Comparison of ENCODE assay signal across 9 mouse cellular contexts in the genomic region with DNA sequence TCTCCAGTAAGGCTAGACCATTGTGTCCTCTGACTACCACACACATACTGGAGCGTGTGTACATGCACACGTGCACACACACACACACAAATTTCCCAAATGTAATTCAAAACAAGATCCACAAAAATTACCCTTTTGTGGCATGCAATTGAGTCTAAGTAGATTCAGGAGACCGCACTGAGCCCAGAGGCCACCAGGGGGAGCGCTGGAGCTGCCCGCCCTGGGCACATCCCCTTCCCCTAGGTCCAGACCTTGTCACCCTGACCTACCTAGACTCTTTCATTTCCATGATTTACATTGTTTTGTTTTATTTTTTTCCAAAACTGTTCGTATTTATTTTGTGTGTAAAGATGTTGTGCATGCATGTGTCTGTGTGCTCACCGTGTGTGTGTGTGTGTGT. TPM values are rescaled to one million over a fixed set of nuclear protein-coding genes. Genes with fewer than 3 reads are reported as not detected.
DNase-seq lines count a peak whose midpoint lies in the region; ATAC-seq and TF ChIP-seq lines count a peak whose summit lies in the region.
"Had no signal": no experiment of that assay in that cellular context is flagged by ENCODE, and none has a peak within 500 bp of the region (broad histone marks: within the 10 kb centered on the region; RNA-seq: fewer than 3 reads in every experiment).

No protein-coding gene starts in this region.

- H3K27ac ChIP-seq in CH12.LX (ENCODE audit: insufficient read depth, low read depth), result no peak overlapping the region
- no peak overlapping the region for H3K27ac ChIP-seq in embryonic facial prominence, embryonic 11.5 days (replicated peaks; ENCODE audit: low read depth, low read length)
- H3K27ac ChIP-seq in liver, embryonic 14.5 days, result no peak overlapping the region

- H3K4me3 ChIP-seq in CH12.LX (replicated peaks in 1 of 3; ENCODE audit: low read depth in 2 of 3, low read length in 2 of 3, poor library complexity in 1 of 3), result no peak overlapping the region
- no peak overlapping the region for H3K4me3 ChIP-seq in embryonic facial prominence, embryonic 11.5 days (ENCODE audit: low read depth, low read length)
- H3K4me3 ChIP-seq in liver, embryonic 14.5 days (ENCODE audit: insufficient read depth in 1 of 2, low read depth in 2 of 2, low read length in 2 of 2), result no peak overlapping the region
- H3K4me3 ChIP-seq: erythroblast, embryonic 14.5 days had no signal

- peaks cover 2% of the 10 kb centered on the region for H3K9me3 ChIP-seq in CH12.LX (replicated peaks; ENCODE audit: low read length)
- H3K9me3 ChIP-seq in embryonic facial prominence, embryonic 11.5 days (replicated peaks; ENCODE audit: control insufficient read depth, low read length), result no peaks in the 10 kb centered on the region
- H3K9me3 ChIP-seq in liver, embryonic 14.5 days (ENCODE audit: control insufficient read depth, low read length), result no peaks in the 10 kb centered on the region

- WGBS in embryonic facial prominence, embryonic 11.5 days, result 10% methylated on average over 7 of the region's 7 CpGs
- 5% methylated on average over 7 of the region's 7 CpGs for WGBS in liver, embryonic 14.5 days (ENCODE audit: insufficient replicate concordance)

- TF ChIP-seq CTCF in CH12.LX (conservative IDR thresholded peaks at IDR 0.05 in 1 of 2, IDR thresholded peaks at IDR 0.05 in 1 of 2; ENCODE audit: low read depth in 2 of 2, low read length in 2 of 2), result peak; percentile 80 to 90
- TF ChIP-seq CTCF in liver, embryonic 14.5 days (IDR thresholded peaks at IDR 0.05; ENCODE audit: low read depth), result peak; percentile 91

- no peak overlapping the region for H3K4me2 ChIP-seq in CH12.LX (ENCODE audit: insufficient read depth, low read depth, poor library complexity, severe bottlenecking)
- H3K4me2 ChIP-seq in embryonic facial prominence, embryonic 11.5 days (ENCODE audit: low read depth, low read length), result no peak overlapping the region
- H3K4me2 ChIP-seq in liver, embryonic 14.5 days (ENCODE audit: low read depth), result no peak overlapping the region

- no peaks in the 10 kb centered on the region for H3K36me3 ChIP-seq in CH12.LX (replicated peaks in 1 of 2; ENCODE audit: control insufficient read depth in 1 of 2, insufficient read depth in 1 of 2, low read length in 1 of 2)
- no peaks in the 10 kb centered on the region for H3K36me3 ChIP-seq in embryonic facial prominence, embryonic 11.5 days (replicated peaks; ENCODE audit: control insufficient read depth, insufficient read depth, low read depth, low read length)
- H3K36me3 ChIP-seq in liver, embryonic 14.5 days (replicated peaks; ENCODE audit: control insufficient read depth, insufficient read depth, low read depth), result no peaks in the 10 kb centered on the region

- H3K9ac ChIP-seq in CH12.LX (ENCODE audit: insufficient read depth, low read depth), result no peak overlapping the region
- no peak overlapping the region for H3K9ac ChIP-seq in embryonic facial prominence, embryonic 11.5 days (replicated peaks; ENCODE audit: low read length)
- no peak overlapping the region for H3K9ac ChIP-seq in liver, embryonic 14.5 days (replicated peaks)

- TF ChIP-seq EP300 in CH12.LX (IDR thresholded peaks at IDR 0.05; ENCODE audit: low read length), result no peak
- TF ChIP-seq EP300 in liver, embryonic 14.5 days (IDR thresholded peaks at IDR 0.05; ENCODE audit: low read depth), result no peak

- ATAC-seq in embryonic facial prominence, embryonic 11.5 days (replicated peaks; ENCODE audit: insufficient number of reproducible peaks, low FRiP score, low TSS enrichment, low read depth), result no peak
- ATAC-seq in liver, embryonic 14.5 days (ENCODE audit: insufficient read depth), result no peak

- TF ChIP-seq RAD21 in CH12.LX (IDR thresholded peaks at IDR 0.05; ENCODE audit: low read depth, low read length), result peak; percentile 59

- peaks cover 51% of the 10 kb centered on the region for H3K27me3 ChIP-seq in CH12.LX (replicated peaks)
- no peaks in the 10 kb centered on the region; the same call in 1 of the 2 replicates for H3K27me3 ChIP-seq in embryonic facial prominence, embryonic 11.5 days (ENCODE audit: control insufficient read depth, insufficient read depth, low read length)
- no peaks in the 10 kb centered on the region; the same call in 1 of the 2 replicates for H3K27me3 ChIP-seq in liver, embryonic 14.5 days (ENCODE audit: control insufficient read depth, insufficient read depth, low read length)

- in situ Hi-C loops in CH12.LX (cut with MboI; ENCODE audit: low pct_ligation_motif_present, low pct_unique_long_range_greater_than_20kb, low sequenced_read_pairs), result no loop called here

- peak; percentile 73 for DNase-seq in layer of hippocampus, adult 11-12 months (ENCODE audit: low spot score)
- DNase-seq in layer of hippocampus, adult 9-10 months (ENCODE audit: low spot score), result no peak
- peak; percentile 54 for DNase-seq in CH12.LX (ENCODE audit: extremely low read depth)
- peak; percentile 85 for DNase-seq in adrenal gland, postnatal 10 days
- peak; percentile 63 for DNase-seq in embryonic facial prominence, embryonic 11.5 days (ENCODE audit: low spot score)
- DNase-seq in liver, embryonic 14.5 days (ENCODE audit: low read depth in 3 of 3, low spot score in 3 of 3), result no peak
- peak; percentile 45 to 64 for DNase-seq in spleen, postnatal 14 days (ENCODE audit: low spot score in 2 of 2)
- no peak for DNase-seq in layer of hippocampus, adult 9-11 months

- peaks cover 4 to 14% of the 10 kb centered on the region in 2 experiments; a peak in 3 of 4 replicates for H3K4me1 ChIP-seq in CH12.LX (ENCODE audit: control insufficient read depth in 1 of 2, insufficient read depth in 2 of 2)
- H3K4me1 ChIP-seq in embryonic facial prominence, embryonic 11.5 days (ENCODE audit: control insufficient read depth, insufficient read depth, low read length), result no peaks in the 10 kb centered on the region
- peaks cover 5 to 7% of the 10 kb centered on the region in 2 experiments; a peak in 3 of 4 replicates for H3K4me1 ChIP-seq in liver, embryonic 14.5 days (replicated peaks; ENCODE audit: control insufficient read depth in 2 of 2, insufficient read depth in 2 of 2, low read length in 1 of 2)

- dilution Hi-C loops in CH12.LX (cut with MboI; ENCODE audit: extremely low pct_ligation_motif_present, extremely low pct_unique_long_range_greater_than_20kb, low sequenced_read_pairs), result no loop called here

- no peaks in the 10 kb centered on the region for H3K79me2 ChIP-seq in CH12.LX (replicated peaks; ENCODE audit: control insufficient read depth, extremely low read depth, insufficient read depth, poor library complexity, severe bottlenecking)

- no peak for TF ChIP-seq POLR2A in CH12.LX (IDR thresholded peaks at IDR 0.05; ENCODE audit: low read depth, low read length)

TF ChIP-seq in CH12.LX, 34 proteins besides CTCF, POLR2A, EP300 and RAD21:
- no peak for TF ChIP-seq MAX (IDR thresholded peaks at IDR 0.05; ENCODE audit: low read length)
- 0 out of 2 replicates have a peak, but pooled peaks have one; percentile 37 for TF ChIP-seq MXI1 (IDR thresholded peaks at IDR 0.05; ENCODE audit: low read depth, low read length)
- 0 out of 2 replicates have a peak, but pooled peaks have one; percentile 14 for TF ChIP-seq IRF4 (IDR thresholded peaks at IDR 0.05; ENCODE audit: low read depth, low read length)
- peak; percentile 82 for TF ChIP-seq SMC3 (IDR thresholded peaks at IDR 0.05; ENCODE audit: low read depth, low read length)
TF ChIP-seq in CH12.LX: peak in this region for 3.

RNA-seq across cellular contexts. Expression of a gene that starts 1.9 kb away (rescaled TPM):
- 0.46 and 0.47 TPM in 2 replicates for total RNA-seq in CH12.LX (2012; rRNA removed)
- not detected in 2 replicates for total RNA-seq in CH12.LX (2014; rRNA removed)
- polyA plus RNA-seq in CH12.LX (2012; ENCODE audit: insufficient read length, low read depth), result 0.24 and 0.68 TPM in 2 replicates
- 1 to 10 TPM; 5.4 to 6.4 TPM for total RNA-seq in adrenal gland, postnatal 10 days (2021)
- 4.8 and 5.4 TPM in 2 replicates for polyA plus RNA-seq in embryonic facial prominence, embryonic 11.5 days (2014; fragmentation: Nextera tagmentation; extraction: Ambion mirVana)
- polyA plus RNA-seq in liver, embryonic 14.5 days (2012; rRNA removed), result 0.19 and 0.25 TPM in 2 replicates
- 0.23 and 0.33 TPM in 2 replicates for polyA plus RNA-seq in liver, embryonic 14.5 days (2014; fragmentation: Nextera tagmentation; extraction: Ambion mirVana)
- polyA plus RNA-seq: erythroblast, embryonic 14.5 days had no signal

RNA-seq across cellular contexts. Expression of a gene that starts 8.8 kb away (rescaled TPM):
- total RNA-seq in CH12.LX (2012; rRNA removed) (not detected in 2 replicates), CH12.LX (2014; rRNA removed) (not detected in 2 replicates)
- polyA plus RNA-seq in CH12.LX (2012; ENCODE audit: insufficient read length, low read depth), result not detected in 2 replicates
- total RNA-seq in adrenal gland, postnatal 10 days (2021), result 1 to 10 TPM; 2.8 to 3.4 TPM
- polyA plus RNA-seq in embryonic facial prominence, embryonic 11.5 days (2014; fragmentation: Nextera tagmentation; extraction: Ambion mirVana), result 1.3 and 1.4 TPM in 2 replicates
- polyA plus RNA-seq in liver, embryonic 14.5 days (2012; rRNA removed), result 0.05 TPM in 1 of 2 replicates, not detected in the other
- not detected in 2 replicates for polyA plus RNA-seq in liver, embryonic 14.5 days (2014; fragmentation: Nextera tagmentation; extraction: Ambion mirVana)
- polyA plus RNA-seq: erythroblast, embryonic 14.5 days had no signal

RNA-seq across cellular contexts. Expression of a gene that starts 20.6 kb away (rescaled TPM):
- total RNA-seq in CH12.LX (2012; rRNA removed) (6.3 and 7.2 TPM in 2 replicates), CH12.LX (2014; rRNA removed) (3.5 and 3.9 TPM in 2 replicates)
- 4.2 and 4.3 TPM in 2 replicates for polyA plus RNA-seq in CH12.LX (2012; ENCODE audit: insufficient read length, low read depth)
- 10 to 100 TPM; 28.5 to 32.8 TPM for total RNA-seq in adrenal gland, postnatal 10 days (2021)
- 6.7 and 7.2 TPM in 2 replicates for polyA plus RNA-seq in embryonic facial prominence, embryonic 11.5 days (2014; fragmentation: Nextera tagmentation; extraction: Ambion mirVana)
- 4.2 and 4.4 TPM in 2 replicates for polyA plus RNA-seq in liver, embryonic 14.5 days (2012; rRNA removed)
- 2.7 and 3.2 TPM in 2 replicates for polyA plus RNA-seq in liver, embryonic 14.5 days (2014; fragmentation: Nextera tagmentation; extraction: Ambion mirVana)

RNA-seq across cellular contexts. Expression of a gene that starts 43.3 kb away (rescaled TPM):
- 104 and 110 TPM in 2 replicates for total RNA-seq in CH12.LX (2012; rRNA removed)
- 61.1 and 67.6 TPM in 2 replicates for total RNA-seq in CH12.LX (2014; rRNA removed)
- 118 and 123 TPM in 2 replicates for polyA plus RNA-seq in CH12.LX (2012; ENCODE audit: insufficient read length, low read depth)
- 100 to 1,000 TPM; 190 to 191 TPM for total RNA-seq in adrenal gland, postnatal 10 days (2021)
- polyA plus RNA-seq in embryonic facial prominence, embryonic 11.5 days (2014; fragmentation: Nextera tagmentation; extraction: Ambion mirVana), result 193 and 218 TPM in 2 replicates
- 38.4 and 43.6 TPM in 2 replicates for polyA plus RNA-seq in liver, embryonic 14.5 days (2012; rRNA removed)
- 43.8 and 48.0 TPM in 2 replicates for polyA plus RNA-seq in liver, embryonic 14.5 days (2014; fragmentation: Nextera tagmentation; extraction: Ambion mirVana)

RNA-seq across cellular contexts. Expression of a gene that starts 53.2 kb away (rescaled TPM):
- total RNA-seq in CH12.LX (2012; rRNA removed) (123 and 136 TPM in 2 replicates), CH12.LX (2014; rRNA removed) (70.9 and 81.1 TPM in 2 replicates)
- 94.5 and 105 TPM in 2 replicates for polyA plus RNA-seq in CH12.LX (2012; ENCODE audit: insufficient read length, low read depth)
- 10 to 100 TPM; 31.8 to 42.4 TPM for total RNA-seq in adrenal gland, postnatal 10 days (2021)
- 56.0 and 56.3 TPM in 2 replicates for polyA plus RNA-seq in embryonic facial prominence, embryonic 11.5 days (2014; fragmentation: Nextera tagmentation; extraction: Ambion mirVana)
- 20.5 and 21.7 TPM in 2 replicates for polyA plus RNA-seq in liver, embryonic 14.5 days (2012; rRNA removed)
- 15.0 and 17.7 TPM in 2 replicates for polyA plus RNA-seq in liver, embryonic 14.5 days (2014; fragmentation: Nextera tagmentation; extraction: Ambion mirVana)

Comparison
In these comparisons a context has a peak if more than half of its experiments do, and no peak if none do; other contexts are left out.
1. DNase-seq: peak in layer of hippocampus, adult 11-12 months (single experiment), CH12.LX (single experiment), adrenal gland, postnatal 10 days (single experiment), embryonic facial prominence, embryonic 11.5 days (single experiment) and spleen, postnatal 14 days (2 of 2); none in layer of hippocampus, adult 9-10 months (single experiment), liver, embryonic 14.5 days (0 of 3) and layer of hippocampus, adult 9-11 months (single experiment).